Mouse (Mus musculus) embryonic fibroblast, embryonic 13.5 days (primary cell): ENCODE results near the gene Map3k4.

Experiments
- CTCF ChIP-seq: IDR thresholded peaks from 2 replicates; pipeline ENCODE4 v1.5.1; 2011; ENCODE audit warnings: mild to moderate bottlenecking, control low read depth, low read length, moderate library complexity, borderline replicate concordance; ENCODE audit not compliant: insufficient read depth
- POLR2A ChIP-seq: IDR thresholded peaks from 2 replicates; pipeline ENCODE4 v1.6.1; 2011; ENCODE audit warnings: low read depth, mild to moderate bottlenecking, control low read depth, low read length, moderate library complexity

DNA sequence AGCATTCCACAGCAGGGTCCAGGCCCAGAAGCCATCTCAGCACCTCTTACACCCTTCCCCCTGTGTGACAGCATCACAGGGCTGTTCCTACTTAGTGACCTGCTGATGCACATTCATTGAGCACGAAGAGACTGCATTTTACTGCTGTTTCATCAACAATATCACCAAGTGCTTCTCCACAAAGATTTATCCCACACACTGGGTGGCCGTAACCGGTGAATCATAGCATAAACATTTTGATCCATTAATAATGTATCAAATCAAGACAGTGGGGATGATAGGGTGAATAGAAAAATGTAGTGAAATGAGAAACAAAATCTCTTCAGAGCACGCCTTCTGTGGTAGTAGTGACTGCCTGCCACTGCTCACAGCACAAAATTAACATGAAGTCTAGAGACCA lies 29.7 kb downstream of the Map3k4 start:
- TF ChIP-seq POLR2A (no peak), CTCF (no peak)
